In the genomic region with DNA sequence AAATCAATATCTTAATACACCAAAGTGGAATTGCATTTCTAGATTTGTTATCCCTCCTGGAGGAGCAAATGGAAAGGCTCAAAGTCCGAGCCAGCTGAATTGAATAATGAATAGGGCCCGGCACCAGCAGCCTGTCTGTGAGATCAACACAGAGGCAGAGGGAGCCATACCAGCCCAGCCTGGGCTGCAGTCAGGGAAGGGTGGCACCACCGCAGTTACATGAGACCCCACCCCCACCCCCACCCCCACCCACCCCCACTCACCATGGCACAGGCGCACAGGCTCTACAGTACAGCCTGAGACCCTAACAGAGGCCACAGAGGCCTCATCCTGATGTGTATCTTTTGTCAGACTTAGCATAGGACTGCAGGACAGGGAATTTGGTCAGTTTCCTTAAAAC, we compare ENCODE assay signal across 25 mouse cellular contexts. TPM values are rescaled to one million over a fixed set of nuclear protein-coding genes. Genes with fewer than 3 reads are reported as not detected.
DNase-seq lines count a peak whose midpoint lies in the region; ATAC-seq and TF ChIP-seq lines count a peak whose summit lies in the region.
"Had no signal": no experiment of that assay in that cellular context is flagged by ENCODE, and none has a peak within 500 bp of the region (broad histone marks: within the 10 kb centered on the region; RNA-seq: fewer than 3 reads in every experiment).

No protein-coding gene starts in this region.

- peak overlapping the region; percentile 14 for H3K4me2 ChIP-seq in heart, embryonic 14.5 days (ENCODE audit: low read length)
- no peak overlapping the region for H3K4me2 ChIP-seq in stomach, embryonic 16.5 days (ENCODE audit: low read depth, low read length)
- H3K4me2 ChIP-seq in stomach, postnatal 0 days (replicated peaks; ENCODE audit: low read depth): no peak overlapping the region
- H3K4me2 ChIP-seq: embryonic facial prominence, embryonic 15.5 days; hindbrain, embryonic 14.5 days had no signal

- H3K36me3 ChIP-seq in heart, embryonic 14.5 days (ENCODE audit: control insufficient read depth, insufficient read depth, low read length): no peaks in the 10 kb centered on the region
- no peaks in the 10 kb centered on the region for H3K36me3 ChIP-seq in stomach, embryonic 16.5 days (ENCODE audit: control insufficient read depth, insufficient read depth, low read length)
- no peaks in the 10 kb centered on the region for H3K36me3 ChIP-seq in stomach, postnatal 0 days (ENCODE audit: control insufficient read depth, insufficient read depth, low read length)
- no peaks in the 10 kb centered on the region for H3K36me3 ChIP-seq in limb, embryonic 10.5 days
- H3K36me3 ChIP-seq: embryonic facial prominence, embryonic 15.5 days; forebrain, embryonic 10.5 days had no signal

- H3K4me1 ChIP-seq in heart, embryonic 14.5 days (ENCODE audit: control insufficient read depth in 2 of 2, insufficient read depth in 2 of 2, low read length in 2 of 2): peaks cover 26 to 41% of the 10 kb centered on the region in 2 experiments
- peaks cover 13% of the 10 kb centered on the region; the same call in 1 of the 2 replicates for H3K4me1 ChIP-seq in stomach, embryonic 16.5 days (ENCODE audit: control insufficient read depth, insufficient read depth, low read length)
- peaks cover 2% of the 10 kb centered on the region; the same call in 1 of the 2 replicates for H3K4me1 ChIP-seq in stomach, postnatal 0 days (replicated peaks; ENCODE audit: control insufficient read depth, insufficient read depth)
- peaks cover 87% of the 10 kb centered on the region for H3K4me1 ChIP-seq in limb, embryonic 10.5 days

- no peak overlapping the region for H3K9ac ChIP-seq in heart, embryonic 14.5 days (ENCODE audit: low read length)
- H3K9ac ChIP-seq in stomach, embryonic 16.5 days (ENCODE audit: low read length): no peak overlapping the region
- H3K9ac ChIP-seq in stomach, postnatal 0 days (ENCODE audit: low read length): no peak overlapping the region
- H3K9ac ChIP-seq: embryonic facial prominence, embryonic 15.5 days; hindbrain, embryonic 14.5 days had no signal

- H3K27ac ChIP-seq in heart, embryonic 14.5 days (replicated peaks in 1 of 2; ENCODE audit: control insufficient read depth in 1 of 2, insufficient read depth in 1 of 2, low read depth in 2 of 2, low read length in 2 of 2): peak overlapping the region in 1 of 2 experiments; percentile 25; a peak in 1 of 4 replicates
- no peak overlapping the region for H3K27ac ChIP-seq in stomach, embryonic 16.5 days (ENCODE audit: low read length)
- H3K27ac ChIP-seq in stomach, postnatal 0 days (replicated peaks): no peak overlapping the region
- H3K27ac ChIP-seq in limb, embryonic 10.5 days: 0 out of 2 replicates have a peak overlapping the region, but pooled peaks have one; percentile 51
- H3K27ac ChIP-seq: embryonic facial prominence, embryonic 15.5 days; forebrain, embryonic 10.5 days; hindbrain, embryonic 14.5 days had no signal

- no peak overlapping the region for H3K4me3 ChIP-seq in heart, embryonic 14.5 days (ENCODE audit: control insufficient read depth in 1 of 2, insufficient read depth in 1 of 2, low read depth in 1 of 2, low read length in 2 of 2)
- no peak overlapping the region for H3K4me3 ChIP-seq in stomach, embryonic 16.5 days (replicated peaks; ENCODE audit: low read length)
- H3K4me3 ChIP-seq in stomach, postnatal 0 days (ENCODE audit: low read depth, low read length): no peak overlapping the region
- no peak overlapping the region for H3K4me3 ChIP-seq in limb, embryonic 10.5 days
- H3K4me3 ChIP-seq: embryonic facial prominence, embryonic 15.5 days; erythroblast, embryonic 14.5 days; forebrain, embryonic 10.5 days had no signal

- no peak for ATAC-seq in heart, embryonic 14.5 days (ENCODE audit: insufficient number of reproducible peaks, insufficient read depth, low FRiP score, low read depth)
- 0 out of 2 replicates have a peak, but pooled peaks have one; percentile 27 for ATAC-seq in stomach, embryonic 16.5 days (ENCODE audit: insufficient read depth, low FRiP score)
- ATAC-seq in stomach, postnatal 0 days (ENCODE audit: low FRiP score, low TSS enrichment): no peak
- ATAC-seq: activated CD4-positive, CD25-positive, alpha-beta regulatory T cell, adult 4 months; forebrain, embryonic 14.5 days; Patski had no signal

- intact Hi-C loops in gastrocnemius, postnatal 14 days (cut with DNase I; ENCODE audit: low total_unique reads): no loop called here

- no peak for TF ChIP-seq EP300 in stomach, postnatal 0 days (optimal IDR thresholded peaks at IDR 0.05)

- no peak for TF ChIP-seq CTCF in stomach, postnatal 0 days (IDR thresholded peaks at IDR 0.05; ENCODE audit: low read depth)

- 32% methylated on average over 4 of the region's 4 CpGs for WGBS in heart, embryonic 14.5 days
- WGBS in stomach, embryonic 16.5 days: 18% methylated on average over 4 of the region's 4 CpGs
- 24% methylated on average over 4 of the region's 4 CpGs for WGBS in stomach, postnatal 0 days
- 30% methylated on average over 4 of the region's 4 CpGs for WGBS in limb, embryonic 10.5 days

- DNase-seq in heart, adult 11 months: no peak
- DNase-seq in stomach, postnatal 0 days (ENCODE audit: low spot score): no peak
- no peak for DNase-seq in limb, embryonic 10.5 days (ENCODE audit: low spot score)
- DNase-seq in gastrocnemius, postnatal 14 days: no peak
- DNase-seq: adrenal gland, postnatal 14 days; cerebellum, adult 2 months; cerebellum, postnatal 10 days; kidney, adult 18-20 months had no signal

- H3K9me3 ChIP-seq in heart, embryonic 14.5 days (ENCODE audit: control insufficient read depth, low read length): no peaks in the 10 kb centered on the region
- no peaks in the 10 kb centered on the region for H3K9me3 ChIP-seq in stomach, embryonic 16.5 days (replicated peaks; ENCODE audit: control insufficient read depth, low read length)
- no peaks in the 10 kb centered on the region for H3K9me3 ChIP-seq in stomach, postnatal 0 days (ENCODE audit: control insufficient read depth, low read length)
- H3K9me3 ChIP-seq in limb, embryonic 10.5 days (replicated peaks): no peaks in the 10 kb centered on the region
- H3K9me3 ChIP-seq: embryonic facial prominence, embryonic 15.5 days; forebrain, embryonic 10.5 days had no signal

- peaks cover 29% of the 10 kb centered on the region for H3K27me3 ChIP-seq in heart, embryonic 14.5 days (ENCODE audit: control insufficient read depth, insufficient read depth, low read length)
- H3K27me3 ChIP-seq in stomach, embryonic 16.5 days (ENCODE audit: control insufficient read depth, insufficient read depth, low read length): no peaks in the 10 kb centered on the region
- no peaks in the 10 kb centered on the region for H3K27me3 ChIP-seq in stomach, postnatal 0 days (ENCODE audit: control insufficient read depth, insufficient read depth, low read length)
- peaks cover 67% of the 10 kb centered on the region for H3K27me3 ChIP-seq in limb, embryonic 10.5 days (ENCODE audit: low read depth, poor library complexity, severe bottlenecking)
- H3K27me3 ChIP-seq: CH12.LX; embryonic facial prominence, embryonic 15.5 days; Patski had no signal

RNA-seq across cellular contexts. Expression of a gene that starts 17.7 kb away (rescaled TPM):
- 2.2 and 4.0 TPM in 2 replicates for polyA plus RNA-seq in heart, embryonic 14.5 days (2014; fragmentation: Nextera tagmentation; extraction: Ambion mirVana)
- 2.9 and 3.1 TPM in 2 replicates for polyA plus RNA-seq in stomach, embryonic 16.5 days (2015; fragmentation: Nextera tagmentation; extraction: Ambion mirVana)
- polyA plus RNA-seq in stomach, postnatal 0 days (2015; fragmentation: Nextera tagmentation; extraction: Ambion mirVana): 5.2 and 6.9 TPM in 2 replicates
- polyA plus RNA-seq in limb, embryonic 10.5 days (2016; fragmentation: Nextera tagmentation; extraction: Ambion mirVana): 4.0 and 5.3 TPM in 2 replicates
- total RNA-seq in gastrocnemius, postnatal 14 days (2021): 10 to 100 TPM in 1 of 2 experiments, 1 to 10 TPM in 1; 9.7 to 10.1 TPM
- total RNA-seq: CH12.LX had no signal

RNA-seq across cellular contexts. Expression of a gene that starts 35.5 kb away (rescaled TPM):
- polyA plus RNA-seq in heart, embryonic 14.5 days (2014; fragmentation: Nextera tagmentation; extraction: Ambion mirVana): not detected in 2 replicates
- polyA plus RNA-seq in stomach, embryonic 16.5 days (2015; fragmentation: Nextera tagmentation; extraction: Ambion mirVana): not detected in 2 replicates
- 0.18 TPM in 1 of 2 replicates, not detected in the other for polyA plus RNA-seq in stomach, postnatal 0 days (2015; fragmentation: Nextera tagmentation; extraction: Ambion mirVana)
- not detected in 2 replicates for polyA plus RNA-seq in limb, embryonic 10.5 days (2016; fragmentation: Nextera tagmentation; extraction: Ambion mirVana)
- total RNA-seq in gastrocnemius, postnatal 14 days (2021): not detected
- total RNA-seq: adrenal gland, adult 18-20 months; adrenal gland, postnatal 14 days; CH12.LX; gastrocnemius, adult 8-10 months; heart, postnatal 10 days; hematopoietic stem cell, adult 5-6 weeks had no signal
- polyA plus RNA-seq: cerebellum, adult 2 months; embryonic facial prominence, embryonic 11.5 days; erythroblast, embryonic 14.5 days; forebrain, embryonic 10.5 days; forebrain, embryonic 14.5 days; gonadal fat pad, adult 2 months; heart, embryonic 11.5 days; hindbrain, embryonic 14.5 days; Patski had no signal
